Mouse (Mus musculus) myocyte (in vitro differentiated cells): Measurements from ENCODE around the gene Lamc2.

Experiments
- E2F4 ChIP-seq: IDR thresholded peaks from one replicate; pipeline ENCODE4 v1.6.1; 2011; ENCODE audit warnings: mild to moderate bottlenecking, control low read depth, moderate library complexity; ENCODE audit not compliant: insufficient read depth
- MAX ChIP-seq: IDR thresholded peaks from one replicate; pipeline ENCODE4 v1.6.1; 2011; ENCODE audit warnings: low read depth, mild to moderate bottlenecking, control low read depth
- MYOD1 ChIP-seq, 3 experiments: IDR thresholded peaks; one replicate each; pipeline ENCODE4 v1.6.1; 2011; ENCODE audit warnings: control low read depth in 2 of 3, low read depth in 2 of 3, mild to moderate bottlenecking in 2 of 3, moderate library complexity in 1 of 3; ENCODE audit not compliant: insufficient read length in 2 of 3, control insufficient read depth in 1 of 3
- MYOG ChIP-seq, 3 experiments: IDR thresholded peaks; one replicate each; pipeline ENCODE4 v1.6.1; 2011; ENCODE audit warnings: control low read depth in 2 of 3, low read depth in 2 of 3, mild to moderate bottlenecking in 2 of 3; ENCODE audit not compliant: insufficient read length in 2 of 3, control insufficient read depth in 1 of 3, insufficient read depth in 1 of 3
- POLR2A ChIP-seq: IDR thresholded peaks from one replicate; pipeline ENCODE4 v1.6.1; 2011; ENCODE audit warnings: low read depth, mild to moderate bottlenecking, control low read depth, moderate library complexity; ENCODE audit not compliant: insufficient read length
- TCF12 ChIP-seq: IDR thresholded peaks from one replicate; pipeline ENCODE4 v1.6.1; 2011; ENCODE audit warnings: mild to moderate bottlenecking, control low read depth; ENCODE audit not compliant: poor library complexity, insufficient read depth, severe bottlenecking
- TCF3 ChIP-seq: IDR thresholded peaks from one replicate; pipeline ENCODE4 v1.6.1; 2011; ENCODE audit warnings: low read depth, control low read depth; ENCODE audit not compliant: insufficient read length

GRCm38 (mm10) chr1:153172291-153172731, 13.9 kb downstream of the Lamc2 start:
- no peak for TF ChIP-seq MYOG (IDR thresholded peaks at IDR 0.05; ENCODE audit: control insufficient read depth in 1 of 3, insufficient read depth in 1 of 3, insufficient read length in 2 of 3, low read depth in 2 of 3)
- no peak for TF ChIP-seq MAX
- TF ChIP-seq E2F4 = no peak
- TF ChIP-seq POLR2A = no peak
- TF ChIP-seq MYOD1 (IDR thresholded peaks at IDR 0.05; ENCODE audit: control insufficient read depth in 1 of 3, insufficient read length in 2 of 3, low read depth in 2 of 3) = no peak
- TF ChIP-seq TCF3 = no peak
- TF ChIP-seq TCF12 = no peak
